Mouse (Mus musculus) liver, embryonic 14.5 days (tissue): ENCODE data around the gene Olfr764-ps1. TPM values are rescaled to one million over a fixed set of nuclear protein-coding genes. Genes with fewer than 3 reads are reported as not detected.
"Not testable (repeated sequence)": the region's sequence is repeated elsewhere in the genome, so short reads cannot be mapped to it uniquely, and the experiment has no call there.

Source experiments
- ATAC-seq: fragments of 200-750 bp; cut with Nextera tagmentation; 2 replicates; pipeline ENCODE4 v1.8.0; 2017; ENCODE audit warnings: moderate number of reproducible peaks, mild to moderate bottlenecking, moderate library complexity; ENCODE audit not compliant: insufficient read depth
- DNase-seq, 3 experiments: peaks; one replicate each; pipeline ENCODE4 v3.0.0-alpha.2; 2012 to 2013; ENCODE audit warnings: low read depth in 3 of 3, low spot score in 3 of 3
- H3K27ac ChIP-seq: fragments of 300-500 bp; sonication (generic); 2 replicates; pipeline ENCODE4 v1.5.1; 2014; ENCODE audit warnings: moderate library complexity, mild to moderate bottlenecking, control low read depth, inconsistent platforms
- H3K27me3 ChIP-seq: fragments of 300-500 bp; sonication (generic); 2 replicates; pipeline ENCODE4 v1.6.1; 2014; ENCODE audit warnings: mild to moderate bottlenecking, low read length, moderate library complexity; ENCODE audit not compliant: control insufficient read depth, insufficient read depth
- H3K36me3 ChIP-seq: fragments of 300-500 bp; sonication (generic); replicated peaks from 2 replicates; pipeline ENCODE4 v1.6.1; 2014; ENCODE audit warnings: low read depth; ENCODE audit not compliant: control insufficient read depth, insufficient read depth
- H3K4me1 ChIP-seq, 2 experiments: fragments of 200-500 bp in 1 of 2; fragments of 300-500 bp in 1 of 2; sonication (generic) in 1 of 2; replicated peaks; 2 replicates each; pipeline ENCODE4 v1.6.1; 2012 to 2014; ENCODE audit warnings: antibody characterized with exemption in 1 of 2, inconsistent platforms in 1 of 2, low read length in 1 of 2; ENCODE audit not compliant: control insufficient read depth in 2 of 2, insufficient read depth in 2 of 2
- H3K4me2 ChIP-seq: fragments of 300-500 bp; sonication (generic); 2 replicates; pipeline ENCODE4 v1.6.1; 2014; ENCODE audit warnings: low read depth, mild to moderate bottlenecking, control low read depth, moderate library complexity
- H3K4me3 ChIP-seq, 2 experiments: fragments of 200-500 bp in 1 of 2; fragments of 300-500 bp in 1 of 2; sonication (generic) in 1 of 2; 2 replicates each; pipeline ENCODE4 v1.5.1; 2012 to 2014; ENCODE audit warnings: low read depth in 2 of 2, low read length in 2 of 2, mild to moderate bottlenecking in 2 of 2, control low read depth in 1 of 2, inconsistent platforms in 1 of 2, moderate library complexity in 1 of 2; ENCODE audit not compliant: insufficient read depth in 1 of 2
- H3K9ac ChIP-seq: fragments of 300-500 bp; sonication (generic); replicated peaks from 2 replicates; pipeline ENCODE4 v1.6.1; 2014; ENCODE audit warnings: mild to moderate bottlenecking, control low read depth, moderate library complexity
- H3K9me3 ChIP-seq: fragments of 300-500 bp; sonication (generic); 2 replicates; pipeline ENCODE4 v1.6.1; 2016; ENCODE audit warnings: low read length, mixed read lengths; ENCODE audit not compliant: control insufficient read depth
- CTCF ChIP-seq: IDR thresholded peaks from 2 replicates; pipeline ENCODE4 v1.5.1; 2016; ENCODE audit warnings: antibody characterized with exemption, low read depth, control low read depth
- EP300 ChIP-seq: IDR thresholded peaks from 2 replicates; pipeline ENCODE4 v1.6.1; 2016; ENCODE audit warnings: antibody characterized with exemption, low read depth
- WGBS: fragments of 180-500 bp; shearing (Covaris S2); extraction: QIAGEN DNeasy Blood & Tissue Kit; methylation state at CpG from one replicate; pipeline ENCODE4 v1.1.7; 2014; ENCODE audit not compliant: insufficient replicate concordance; 5-methylcytosine and 5-hydroxymethylcytosine counted together
- polyA plus RNA-seq, 2 experiments: library from polyadenylated mRNA; depleted of rRNA in 1 of 2; stranded (reverse) in 1 of 2; unstranded in 1 of 2; fragments of >200 nt; fragmentation: Nextera tagmentation in 1 of 2; extraction: Ambion mirVana in 1 of 2; gene quantifications; 2 replicates each; pipeline versions ENCODE4 v1.2.1 to v1.2.3; 2012 to 2014

The Olfr764-ps1 gene
- polyA plus RNA-seq (2012; rRNA removed) (not detected in 2 replicates), polyA plus RNA-seq (2014; fragmentation: Nextera tagmentation; extraction: Ambion mirVana) (not detected in 2 replicates)

DNA sequence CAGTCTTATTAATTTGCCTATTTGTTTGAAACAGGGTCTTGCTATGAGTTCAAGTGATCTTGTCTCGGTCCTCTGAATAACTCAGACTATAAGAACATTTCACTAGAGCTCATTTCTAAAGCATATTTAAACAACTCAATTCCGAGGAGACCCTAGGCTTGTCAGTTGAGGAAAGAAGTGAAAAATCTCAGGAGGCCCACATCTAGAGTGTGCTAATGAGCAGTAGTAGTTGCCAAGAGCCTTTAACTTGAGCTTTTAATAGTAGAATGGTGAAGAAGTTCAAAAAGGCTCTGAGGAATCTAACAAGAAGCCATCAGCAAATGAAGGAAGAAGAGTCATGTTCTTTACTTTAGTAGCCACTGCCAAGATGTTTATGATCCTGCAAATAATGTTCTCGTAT, at the start of gene Olfr764-ps1:
TSS of gene Olfr764-ps1 (minus strand) at position 101 of the 400 bp plus-strand sequence.
- DNase-seq, result no peak
- Histone ChIP-seq H3K27ac (no peak within 1 kb of the TSS), H3K4me2 (no peak within 1 kb of the TSS), H3K4me1 (no peaks in the 10 kb centered on the region), H3K9me3 (no peaks in the 10 kb centered on the region), H3K4me3 (no peak within 1 kb of the TSS), H3K9ac (no peak within 1 kb of the TSS), H3K36me3 (no peaks in the 10 kb centered on the region), H3K27me3 (no peaks in the 10 kb centered on the region)
- ATAC-seq, result no peak
- TF ChIP-seq CTCF (no peak), EP300 (no peak)
- 54% methylated on average over 3 of the region's 3 CpGs for WGBS

DNA sequence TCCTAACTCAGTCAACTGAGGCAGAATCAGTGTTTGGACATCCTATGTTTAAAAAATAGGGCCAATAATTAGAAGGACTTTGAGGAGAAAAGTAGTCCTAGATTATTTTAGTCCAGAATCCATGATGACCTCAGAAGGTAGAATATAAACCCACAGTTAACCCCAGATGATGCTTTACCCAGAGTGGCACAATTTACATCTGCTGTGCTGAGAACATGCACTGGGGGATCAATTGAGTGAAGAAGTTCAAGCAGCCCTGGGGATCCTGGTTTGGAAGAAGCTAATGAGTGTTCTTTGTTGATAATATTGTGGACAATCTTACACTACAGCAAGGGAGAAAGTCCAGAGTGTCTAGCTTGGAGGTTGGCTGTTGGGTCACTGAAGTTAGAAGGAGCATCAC, 43.1 kb upstream of the Olfr764-ps1 start, which contains the start of gene Olfr767:
TSS of gene Olfr767 (minus strand) at position 101 of the 400 bp plus-strand sequence.
- not testable (repeated sequence) for H3K4me3 ChIP-seq

DNA sequence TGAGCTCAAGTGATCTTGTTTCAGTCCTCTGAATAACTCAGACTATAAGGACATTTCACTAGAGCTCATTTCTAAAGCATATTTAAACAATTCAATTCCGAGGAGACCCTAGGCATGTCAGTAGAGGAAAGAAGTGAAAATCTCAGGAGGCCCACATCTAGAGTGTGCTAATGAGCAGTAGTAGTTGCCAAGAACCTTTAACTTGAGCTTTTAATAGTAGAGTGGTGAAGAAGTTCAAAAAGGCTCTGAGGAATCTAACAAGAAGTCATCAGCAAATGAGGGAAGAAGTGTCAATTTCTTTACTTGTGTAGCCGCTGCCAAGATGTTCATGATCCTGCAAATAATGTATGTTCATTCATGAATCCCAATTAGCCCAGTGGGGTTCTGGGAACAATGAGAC, 29.2 kb upstream of the Olfr764-ps1 start, which contains the start of gene Olfr766-ps1:
TSS of gene Olfr766-ps1 (minus strand) at position 101 of the 400 bp plus-strand sequence.
- Histone ChIP-seq H3K4me2 (no peak within 1 kb of the TSS), H3K4me3 (no peak within 1 kb of the TSS), H3K27ac (no peak within 1 kb of the TSS), H3K9me3 (no peaks in the 10 kb centered on the region), H3K27me3 (no peaks in the 10 kb centered on the region), H3K4me1 (no peaks in the 10 kb centered on the region), H3K36me3 (no peaks in the 10 kb centered on the region), H3K9ac (no peak within 1 kb of the TSS)
- ATAC-seq (no peak), DNase-seq (no peak)
- TF ChIP-seq EP300, result no peak
- no peak for TF ChIP-seq CTCF
- WGBS, result 57% methylated on average over 2 of the region's 2 CpGs

More for the DNA sequence above, 43.1 kb upstream of the Olfr764-ps1 start, which contains the start of gene Olfr767:
- not testable (repeated sequence) for H3K9ac ChIP-seq, H3K36me3 ChIP-seq, DNase-seq, H3K27me3 ChIP-seq, H3K4me1 ChIP-seq, ATAC-seq, H3K27ac ChIP-seq, H3K4me2 ChIP-seq, H3K9me3 ChIP-seq

DNA sequence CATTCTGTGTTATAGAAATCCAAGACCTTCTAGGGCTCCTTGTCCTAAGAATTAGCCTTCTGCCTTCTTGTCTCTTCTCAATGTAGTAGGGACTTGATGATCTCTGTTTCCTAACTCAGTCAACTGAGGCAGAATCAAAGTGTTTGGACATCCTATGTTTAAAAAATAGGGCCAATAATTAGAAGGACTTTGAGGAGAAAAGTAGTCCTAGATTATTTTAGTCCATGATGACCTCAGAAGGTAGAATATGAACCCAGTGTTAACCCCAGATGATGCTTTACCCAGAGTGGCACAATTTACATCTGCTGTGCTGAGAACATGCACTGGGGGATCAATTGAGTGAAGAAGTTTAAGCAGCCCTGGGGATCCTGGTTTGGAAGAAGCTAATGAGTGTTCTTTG, 10.2 kb upstream of the Olfr764-ps1 start, which contains the start of gene Olfr765:
TSS of gene Olfr765 (minus strand) at position 101 of the 400 bp plus-strand sequence.
- not testable (repeated sequence) for H3K36me3 ChIP-seq, ATAC-seq, H3K27ac ChIP-seq, H3K4me2 ChIP-seq, H3K9me3 ChIP-seq, H3K27me3 ChIP-seq, DNase-seq, H3K9ac ChIP-seq, H3K4me1 ChIP-seq, H3K4me3 ChIP-seq

DNA sequence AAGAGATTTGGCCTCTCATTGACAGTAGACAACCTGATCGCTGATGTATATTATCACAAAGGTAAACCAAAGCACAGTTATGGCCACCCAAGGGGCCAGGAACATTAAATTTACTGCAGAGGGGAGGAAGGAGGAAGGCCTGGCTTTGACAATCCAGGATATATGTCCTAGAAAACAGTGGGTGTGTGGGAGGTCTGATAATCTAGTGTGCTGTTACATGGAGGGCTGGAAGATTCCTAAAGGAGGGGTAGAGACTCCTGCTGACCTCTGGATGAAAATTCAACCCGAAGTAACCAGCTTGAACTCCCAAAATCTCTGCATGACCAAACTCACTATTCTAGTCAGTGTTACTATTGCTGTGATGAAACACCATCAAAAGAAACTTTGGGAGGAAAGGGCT, 11.4 kb downstream of the Olfr764-ps1 start:
- DNase-seq (no peak), ATAC-seq (no peak)
- H3K4me2 ChIP-seq, result no peak overlapping the region
- H3K4me1 ChIP-seq, result no peaks in the 10 kb centered on the region
- H3K4me3 ChIP-seq, result no peak overlapping the region
- H3K9ac ChIP-seq, result no peak overlapping the region
- H3K27me3 ChIP-seq, result no peaks in the 10 kb centered on the region
- no peaks in the 10 kb centered on the region for H3K9me3 ChIP-seq
- 54% methylated on average over 2 of the region's 2 CpGs for WGBS
- H3K36me3 ChIP-seq, result no peaks in the 10 kb centered on the region
- no peak overlapping the region for H3K27ac ChIP-seq
- TF ChIP-seq EP300, result no peak
- no peak for TF ChIP-seq CTCF
